ENCODE assay signal across 9 mouse cellular contexts in the genomic region with DNA sequence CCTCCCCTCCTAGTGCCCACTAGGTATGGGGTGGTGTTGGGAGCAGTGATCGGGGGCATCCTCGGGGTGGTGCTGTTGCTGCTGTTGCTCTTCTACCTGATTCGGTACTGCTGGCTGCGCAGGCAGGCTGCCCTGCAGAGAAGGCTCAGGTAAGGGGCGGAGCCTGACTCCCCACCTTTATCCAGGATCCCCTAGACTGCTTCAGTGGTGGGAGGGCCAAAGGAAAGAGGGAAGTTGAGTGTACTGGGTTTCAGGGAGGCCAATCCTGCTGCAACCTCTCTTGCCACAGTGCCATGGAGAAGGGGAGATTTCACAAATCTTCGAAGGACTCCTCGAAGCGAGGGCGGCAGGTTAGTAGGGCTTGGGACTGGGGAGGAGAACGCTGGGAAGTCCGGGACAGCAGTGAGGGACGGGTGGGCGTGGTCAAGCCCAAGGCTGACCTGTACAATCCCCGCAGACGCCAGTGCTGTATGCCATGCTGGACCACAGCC. TPM values are rescaled to one million over a fixed set of nuclear protein-coding genes. Genes with fewer than 3 reads are reported as not detected.
DNase-seq lines count a peak whose midpoint lies in the region; ATAC-seq lines count a peak whose summit lies in the region.
"Had no signal": no experiment of that assay in that cellular context is flagged by ENCODE, and none has a peak within 500 bp of the region (broad histone marks: within the 10 kb centered on the region; RNA-seq: fewer than 3 reads in every experiment).

No protein-coding gene starts in this region.

- H3K36me3 ChIP-seq in heart, embryonic 15.5 days: no peaks in the 10 kb centered on the region
- no peaks in the 10 kb centered on the region for H3K36me3 ChIP-seq in embryonic facial prominence, embryonic 15.5 days

- H3K27ac ChIP-seq in heart, embryonic 15.5 days: no peak overlapping the region
- no peak overlapping the region for H3K27ac ChIP-seq in embryonic facial prominence, embryonic 15.5 days (replicated peaks)

- peaks cover 31% of the 10 kb centered on the region for H3K27me3 ChIP-seq in heart, embryonic 15.5 days
- H3K27me3 ChIP-seq in embryonic facial prominence, embryonic 15.5 days: peaks cover 16% of the 10 kb centered on the region
- H3K27me3 ChIP-seq: Patski had no signal

- peak overlapping the region; percentile 27 for H3K4me3 ChIP-seq in heart, embryonic 15.5 days
- H3K4me3 ChIP-seq in embryonic facial prominence, embryonic 15.5 days (replicated peaks): peak overlapping the region; percentile 35

- peak overlapping the region; percentile 31; the same call in 1 of the 2 replicates for H3K9ac ChIP-seq in heart, embryonic 15.5 days
- no peak overlapping the region for H3K9ac ChIP-seq in embryonic facial prominence, embryonic 15.5 days

- 0 out of 2 replicates have a peak, but pooled peaks have one; percentile 21 for ATAC-seq in heart, embryonic 15.5 days (replicated peaks; ENCODE audit: insufficient number of reproducible peaks, insufficient read depth, low FRiP score, low read depth)
- 0 out of 2 replicates have a peak, but pooled peaks have one; percentile 31 for ATAC-seq in embryonic facial prominence, embryonic 15.5 days (ENCODE audit: insufficient number of reproducible peaks, low FRiP score, low TSS enrichment, low read depth)
- ATAC-seq in megakaryocyte progenitor cell, adult 5-6 weeks (replicated peaks; ENCODE audit: poor library complexity): peak; percentile 63
- ATAC-seq: Patski had no signal

- no peak for DNase-seq in heart, postnatal 36 days
- peak; percentile 38 for DNase-seq in kidney, postnatal 10 days
- no peak for DNase-seq in cerebellum, adult 11-12 months
- no peak for DNase-seq in left cerebral cortex, postnatal 14 days (ENCODE audit: low spot score in 2 of 2)
- DNase-seq in layer of hippocampus, adult 11-12 months (ENCODE audit: low spot score): no peak

- H3K9me3 ChIP-seq in heart, embryonic 15.5 days (replicated peaks): no peaks in the 10 kb centered on the region
- no peaks in the 10 kb centered on the region for H3K9me3 ChIP-seq in embryonic facial prominence, embryonic 15.5 days (replicated peaks)

- WGBS in heart, embryonic 15.5 days: 5% methylated on average over 15 of the region's 15 CpGs
- WGBS in embryonic facial prominence, embryonic 15.5 days: 4% methylated on average over 15 of the region's 15 CpGs

- peak overlapping the region; percentile 60 for H3K4me2 ChIP-seq in heart, embryonic 15.5 days
- H3K4me2 ChIP-seq in embryonic facial prominence, embryonic 15.5 days (replicated peaks): peak overlapping the region; percentile 55

- intact Hi-C loops in heart, postnatal 36 days (cut with DNase I): no loop called here
- intact Hi-C loops in left cerebral cortex, postnatal 14 days (cut with DNase I): no loop called here

- H3K4me1 ChIP-seq in heart, embryonic 15.5 days (replicated peaks): peaks cover 11% of the 10 kb centered on the region
- peaks cover 12% of the 10 kb centered on the region for H3K4me1 ChIP-seq in embryonic facial prominence, embryonic 15.5 days

RNA-seq across cellular contexts. Expression of a gene that starts 9.0 kb away (rescaled TPM):
- 0.63 and 1.7 TPM in 2 replicates for polyA plus RNA-seq in heart, embryonic 15.5 days (2015; fragmentation: Nextera tagmentation; extraction: Ambion mirVana)
- total RNA-seq in heart, postnatal 36 days (2021): under 1 TPM in 1 of 2 experiments, not detected in 1; 0.44 TPM
- 6.8 and 8.5 TPM in 2 replicates for polyA plus RNA-seq in embryonic facial prominence, embryonic 15.5 days (2015; fragmentation: Nextera tagmentation; extraction: Ambion mirVana)
- total RNA-seq in megakaryocyte progenitor cell, adult 5-6 weeks (2015): not detected in 2 replicates
- not detected in 2 replicates for total RNA-seq in megakaryocyte progenitor cell, adult 5-6 weeks (2017)
- total RNA-seq in left cerebral cortex, postnatal 14 days (2021): not detected

RNA-seq across cellular contexts. Expression of a gene that starts 9.1 kb away (rescaled TPM):
- polyA plus RNA-seq in heart, embryonic 15.5 days (2015; fragmentation: Nextera tagmentation; extraction: Ambion mirVana): 525 and 563 TPM in 2 replicates
- 1,000 to 10,000 TPM; 1,165 to 1,188 TPM for total RNA-seq in heart, postnatal 36 days (2021)
- 261 and 274 TPM in 2 replicates for polyA plus RNA-seq in embryonic facial prominence, embryonic 15.5 days (2015; fragmentation: Nextera tagmentation; extraction: Ambion mirVana)
- total RNA-seq in megakaryocyte progenitor cell, adult 5-6 weeks (2015): 154 and 160 TPM in 2 replicates
- 63.2 and 69.4 TPM in 2 replicates for total RNA-seq in megakaryocyte progenitor cell, adult 5-6 weeks (2017)
- 100 to 1,000 TPM; 211 to 216 TPM for total RNA-seq in left cerebral cortex, postnatal 14 days (2021)

RNA-seq across cellular contexts. Expression of a gene that starts 36.5 kb away (rescaled TPM):
- 43.0 and 46.4 TPM in 2 replicates for polyA plus RNA-seq in heart, embryonic 15.5 days (2015; fragmentation: Nextera tagmentation; extraction: Ambion mirVana)
- 100 to 1,000 TPM; 222 to 295 TPM for total RNA-seq in heart, postnatal 36 days (2021)
- polyA plus RNA-seq in embryonic facial prominence, embryonic 15.5 days (2015; fragmentation: Nextera tagmentation; extraction: Ambion mirVana): 35.8 and 38.1 TPM in 2 replicates
- 12.8 and 14.4 TPM in 2 replicates for total RNA-seq in megakaryocyte progenitor cell, adult 5-6 weeks (2015)
- total RNA-seq in megakaryocyte progenitor cell, adult 5-6 weeks (2017): 7.1 and 8.5 TPM in 2 replicates
- 10 to 100 TPM; 47.4 to 67.2 TPM for total RNA-seq in left cerebral cortex, postnatal 14 days (2021)

RNA-seq across cellular contexts. Expression of a gene that starts 45.8 kb away (rescaled TPM):
- 2.7 and 3.5 TPM in 2 replicates for polyA plus RNA-seq in heart, embryonic 15.5 days (2015; fragmentation: Nextera tagmentation; extraction: Ambion mirVana)
- total RNA-seq in heart, postnatal 36 days (2021): 1 to 10 TPM in 1 of 2 experiments, under 1 TPM in 1; 0.69 to 1.2 TPM
- 14.2 and 28.6 TPM in 2 replicates for polyA plus RNA-seq in embryonic facial prominence, embryonic 15.5 days (2015; fragmentation: Nextera tagmentation; extraction: Ambion mirVana)
- 2.0 and 4.2 TPM in 2 replicates for total RNA-seq in megakaryocyte progenitor cell, adult 5-6 weeks (2015)
- total RNA-seq in megakaryocyte progenitor cell, adult 5-6 weeks (2017): 1.0 and 4.8 TPM in 2 replicates
- total RNA-seq in left cerebral cortex, postnatal 14 days (2021): under 1 TPM; 0.62 to 0.74 TPM

RNA-seq across cellular contexts. Expression of a gene that starts 54.2 kb away (rescaled TPM):
- polyA plus RNA-seq in heart, embryonic 15.5 days (2015; fragmentation: Nextera tagmentation; extraction: Ambion mirVana): 0.33 and 0.35 TPM in 2 replicates
- total RNA-seq in heart, postnatal 36 days (2021): under 1 TPM in 1 of 2 experiments, not detected in 1; 0.08 TPM
- polyA plus RNA-seq in embryonic facial prominence, embryonic 15.5 days (2015; fragmentation: Nextera tagmentation; extraction: Ambion mirVana): 0.24 and 0.42 TPM in 2 replicates
- total RNA-seq in megakaryocyte progenitor cell, adult 5-6 weeks (2015): not detected in 2 replicates
- 0.12 and 0.17 TPM in 2 replicates for total RNA-seq in megakaryocyte progenitor cell, adult 5-6 weeks (2017)
- not detected for total RNA-seq in left cerebral cortex, postnatal 14 days (2021)

Comparison
In these comparisons a context has a peak if more than half of its experiments do, and no peak if none do; other contexts are left out.
1. RNA of a gene that starts 9.1 kb away (total RNA-seq): 1,165 to 1,188 TPM in heart, postnatal 36 days; 211 to 216 TPM in left cerebral cortex, postnatal 14 days and 63.2 to 160 TPM in megakaryocyte progenitor cell, adult 5-6 weeks; every median in the first group is over 4 times any median in the second.
2. Peak in every context shown above with its lines, with median percentiles within 50 percentile points of each other: ATAC-seq.